Mouse (Mus musculus): Measurements from ENCODE around the gene Slc48a1.

DNA sequence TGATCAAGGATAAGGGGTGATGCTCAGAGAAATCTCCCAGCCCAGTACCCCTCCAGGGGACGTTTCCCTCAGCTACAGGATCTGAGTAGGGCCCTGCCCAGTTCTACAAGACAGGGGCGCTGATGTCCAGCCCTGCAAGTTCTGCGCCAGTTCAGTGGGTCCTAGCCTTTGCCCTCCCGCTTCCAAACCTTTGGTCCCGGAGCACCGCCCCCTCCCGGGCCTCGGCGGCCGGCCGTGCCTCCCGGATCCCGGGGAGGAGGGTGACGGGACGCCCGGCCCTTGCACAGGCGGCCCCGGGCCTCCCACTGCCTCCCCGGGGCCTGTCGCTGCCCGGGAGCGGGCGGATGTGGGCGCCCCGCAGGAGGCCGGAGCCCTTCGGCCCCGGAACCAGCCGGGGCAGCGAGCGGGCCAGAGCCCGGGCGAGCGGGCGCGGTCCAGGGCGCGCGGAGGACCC lies 52.5 kb downstream of the Slc48a1 start:
- no peak for TF ChIP-seq CTCF (conservative IDR thresholded peaks at IDR 0.05; ENCODE audit: low read length)
- TF ChIP-seq NANOG (IDR thresholded peaks at IDR 0.05; ENCODE audit: borderline replicate concordance, low read length) = no peak
- no peak for TF ChIP-seq POU5F1 (IDR thresholded peaks at IDR 0.05; ENCODE audit: borderline replicate concordance, low read length)
